Mouse (Mus musculus): ENCODE results near the gene B3gat1. TPM values are rescaled to one million over a fixed set of nuclear protein-coding genes. Genes with fewer than 3 reads are reported as not detected.

The B3gat1 gene
- polyA plus RNA-seq, 1 experiment from 2014 or later = 0.49 TPM

GRCm38 (mm10) chr9:26783414-26783975, 50.0 kb downstream of the B3gat1 start:
- Histone ChIP-seq H3K4me2 (ENCODE audit: low read depth, severe bottlenecking) (no peak overlapping the region), H3K36me3 (ENCODE audit: control insufficient read depth, insufficient read depth, low read length) (no peaks in the 10 kb centered on the region), H3K4me1 (ENCODE audit: control insufficient read depth, insufficient read depth, low read length) (no peaks in the 10 kb centered on the region), H3K9me3 (ENCODE audit: control insufficient read depth, low read length) (no peaks in the 10 kb centered on the region), H3K4me3 (ENCODE audit: low read depth, low read length) (no peak overlapping the region), H3K27me3 (ENCODE audit: control insufficient read depth, insufficient read depth, low read length) (no peaks in the 10 kb centered on the region), H3K9ac (ENCODE audit: low read length) (no peak overlapping the region), H3K27ac (replicated peaks; ENCODE audit: low read depth, low read length) (no peak overlapping the region)
- WGBS = 74% methylated on average over 7 of the region's 7 CpGs
- ATAC-seq (ENCODE audit: insufficient number of reproducible peaks, low FRiP score, low TSS enrichment, low read depth) = no peak
- DNase-seq (ENCODE audit: low spot score) = no peak

- DNase-seq (ENCODE audit: low spot score) = no peak
- ATAC-seq (ENCODE audit: insufficient number of reproducible peaks, low FRiP score, low TSS enrichment, low read depth) = no peak
- no peaks in the 10 kb centered on the region for H3K9me3 ChIP-seq (ENCODE audit: control insufficient read depth, low read length)
- H3K27me3 ChIP-seq (ENCODE audit: control insufficient read depth, insufficient read depth, low read length) = no peaks in the 10 kb centered on the region
- H3K4me2 ChIP-seq (ENCODE audit: low read depth, severe bottlenecking) = no peak overlapping the region
- no peaks in the 10 kb centered on the region for H3K36me3 ChIP-seq (ENCODE audit: control insufficient read depth, insufficient read depth, low read length)
- no peak overlapping the region for H3K27ac ChIP-seq (replicated peaks; ENCODE audit: low read depth, low read length)
- WGBS = 78% methylated on average over 3 of the region's 3 CpGs
- H3K4me3 ChIP-seq (ENCODE audit: low read depth, low read length) = no peak overlapping the region
- no peaks in the 10 kb centered on the region for H3K4me1 ChIP-seq (ENCODE audit: control insufficient read depth, insufficient read depth, low read length)
- H3K9ac ChIP-seq (ENCODE audit: low read length) = no peak overlapping the region
These were observed 59.3 kb downstream of the B3gat1 start for GRCm38 (mm10) chr9:26792829-26793228.

DNA sequence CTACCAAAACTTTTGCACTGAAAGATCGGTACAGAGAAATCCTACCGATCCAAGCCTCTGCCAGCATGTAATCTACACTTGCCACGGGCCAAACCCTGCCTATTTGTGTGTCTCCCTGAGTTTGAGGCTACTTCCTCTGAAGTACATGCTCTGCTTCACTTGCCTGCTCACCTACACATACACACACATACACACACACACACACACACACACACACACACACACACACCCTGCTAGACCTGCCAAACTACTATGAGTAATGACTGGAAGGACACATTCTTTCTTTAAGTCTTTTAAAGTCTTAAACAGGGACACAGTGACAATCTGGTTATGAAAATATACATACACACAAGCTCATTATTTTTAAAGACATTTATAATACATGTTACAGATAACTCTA, 64.7 kb downstream of the B3gat1 start:
- H3K9me3 ChIP-seq (ENCODE audit: control insufficient read depth, low read length) = no peaks in the 10 kb centered on the region
- H3K9ac ChIP-seq (ENCODE audit: low read length) = no peak overlapping the region
- H3K27me3 ChIP-seq (ENCODE audit: control insufficient read depth, insufficient read depth, low read length) = no peaks in the 10 kb centered on the region
- no peaks in the 10 kb centered on the region for H3K4me1 ChIP-seq (ENCODE audit: control insufficient read depth, insufficient read depth, low read length)
- H3K4me3 ChIP-seq (ENCODE audit: low read depth, low read length) = no peak overlapping the region
- no peak overlapping the region for H3K27ac ChIP-seq (replicated peaks; ENCODE audit: low read depth, low read length)
- ATAC-seq (ENCODE audit: insufficient number of reproducible peaks, low FRiP score, low TSS enrichment, low read depth) (no peak), DNase-seq (ENCODE audit: low spot score) (no peak)
- WGBS = 91% methylated on average over 3 of the region's 3 CpGs
- H3K4me2 ChIP-seq (ENCODE audit: low read depth, severe bottlenecking) = no peak overlapping the region
- H3K36me3 ChIP-seq (ENCODE audit: control insufficient read depth, insufficient read depth, low read length) = no peaks in the 10 kb centered on the region

- ATAC-seq (ENCODE audit: insufficient number of reproducible peaks, low FRiP score, low TSS enrichment, low read depth) = no peak
- H3K4me2 ChIP-seq (ENCODE audit: low read depth, severe bottlenecking) = no peak overlapping the region
- WGBS = 78% methylated on average over 1 of the region's 1 CpGs
- no peak overlapping the region for H3K27ac ChIP-seq (replicated peaks; ENCODE audit: low read depth, low read length)
- H3K4me1 ChIP-seq (ENCODE audit: control insufficient read depth, insufficient read depth, low read length) = no peaks in the 10 kb centered on the region
- H3K27me3 ChIP-seq (ENCODE audit: control insufficient read depth, insufficient read depth, low read length) = no peaks in the 10 kb centered on the region
- no peak overlapping the region for H3K4me3 ChIP-seq (ENCODE audit: low read depth, low read length)
- no peaks in the 10 kb centered on the region for H3K36me3 ChIP-seq (ENCODE audit: control insufficient read depth, insufficient read depth, low read length)
- no peak overlapping the region for H3K9ac ChIP-seq (ENCODE audit: low read length)
- H3K9me3 ChIP-seq (ENCODE audit: control insufficient read depth, low read length) = no peaks in the 10 kb centered on the region
- DNase-seq (ENCODE audit: low spot score) = no peak
These were observed 65.2 kb downstream of the B3gat1 start for GRCm38 (mm10) chr9:26798731-26799130.

DNA sequence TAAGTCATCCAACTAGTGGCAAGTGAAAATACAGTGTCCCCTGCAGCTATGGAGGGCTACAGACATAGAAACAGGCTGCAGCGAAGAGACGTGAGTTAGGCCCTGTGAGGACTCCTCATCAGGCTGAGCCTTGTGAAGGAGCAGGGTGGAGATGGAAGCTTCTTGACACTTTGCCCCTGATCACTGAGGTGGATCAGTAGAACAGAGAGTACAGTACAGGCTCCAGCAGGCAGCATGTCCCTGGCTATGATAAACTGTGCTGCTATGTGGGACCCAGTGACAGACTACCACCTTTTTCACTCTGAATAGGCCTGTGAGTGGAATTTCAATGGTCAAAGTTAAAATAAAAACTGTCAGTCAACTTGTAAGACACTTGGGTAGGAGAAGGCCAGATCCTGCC, 66.8 kb downstream of the B3gat1 start:
- no peak for ATAC-seq (ENCODE audit: insufficient number of reproducible peaks, low FRiP score, low TSS enrichment, low read depth)
- H3K4me3 ChIP-seq (ENCODE audit: low read depth, low read length) = no peak overlapping the region
- H3K4me1 ChIP-seq (ENCODE audit: control insufficient read depth, insufficient read depth, low read length) = no peaks in the 10 kb centered on the region
- H3K27ac ChIP-seq (replicated peaks; ENCODE audit: low read depth, low read length) = no peak overlapping the region
- 97% methylated on average over 2 of the region's 2 CpGs for WGBS
- H3K9me3 ChIP-seq (ENCODE audit: control insufficient read depth, low read length) = no peaks in the 10 kb centered on the region
- no peak overlapping the region for H3K9ac ChIP-seq (ENCODE audit: low read length)
- no peaks in the 10 kb centered on the region for H3K27me3 ChIP-seq (ENCODE audit: control insufficient read depth, insufficient read depth, low read length)
- no peak overlapping the region for H3K4me2 ChIP-seq (ENCODE audit: low read depth, severe bottlenecking)
- no peaks in the 10 kb centered on the region for H3K36me3 ChIP-seq (ENCODE audit: control insufficient read depth, insufficient read depth, low read length)
- no peak for DNase-seq (ENCODE audit: low spot score)

GRCm38 (mm10) chr9:26804321-26804720, 70.8 kb downstream of the B3gat1 start:
- no peaks in the 10 kb centered on the region for H3K36me3 ChIP-seq (ENCODE audit: control insufficient read depth, insufficient read depth, low read length)
- no peak overlapping the region for H3K4me3 ChIP-seq (ENCODE audit: low read depth, low read length)
- ATAC-seq (ENCODE audit: insufficient number of reproducible peaks, low FRiP score, low TSS enrichment, low read depth) = no peak
- H3K9ac ChIP-seq (ENCODE audit: low read length) = no peak overlapping the region
- no peak overlapping the region for H3K27ac ChIP-seq (replicated peaks; ENCODE audit: low read depth, low read length)
- DNase-seq (ENCODE audit: low spot score) = no peak
- H3K4me1 ChIP-seq (ENCODE audit: control insufficient read depth, insufficient read depth, low read length) = no peaks in the 10 kb centered on the region
- H3K4me2 ChIP-seq (ENCODE audit: low read depth, severe bottlenecking) = no peak overlapping the region
- H3K27me3 ChIP-seq (ENCODE audit: control insufficient read depth, insufficient read depth, low read length) = no peaks in the 10 kb centered on the region
- no peaks in the 10 kb centered on the region for H3K9me3 ChIP-seq (ENCODE audit: control insufficient read depth, low read length)

GRCm38 (mm10) chr9:26805935-26806666, 72.6 kb downstream of the B3gat1 start, which contains the start of gene Glb1l2:
Gene Glb1l2 (minus strand): TSS chr9:26806468.
- peak within 1 kb of the TSS; percentile 36 for H3K4me3 ChIP-seq (ENCODE audit: low read depth, low read length)
- no peaks in the 10 kb centered on the region for H3K36me3 ChIP-seq (ENCODE audit: control insufficient read depth, insufficient read depth, low read length)
- H3K4me2 ChIP-seq (ENCODE audit: low read depth, severe bottlenecking) = peak within 1 kb of the TSS; percentile 64
- H3K27ac ChIP-seq (replicated peaks; ENCODE audit: low read depth, low read length) = no peak within 1 kb of the TSS; the same call in 1 of the 2 replicates
- peak; percentile 97 for DNase-seq (ENCODE audit: low spot score)
- no peaks in the 10 kb centered on the region for H3K9me3 ChIP-seq (ENCODE audit: control insufficient read depth, low read length)
- 2% methylated on average over 33 of the region's 33 CpGs for WGBS
- peak; percentile 100 for ATAC-seq (ENCODE audit: insufficient number of reproducible peaks, low FRiP score, low TSS enrichment, low read depth)
- H3K4me1 ChIP-seq (ENCODE audit: control insufficient read depth, insufficient read depth, low read length) = no peaks in the 10 kb centered on the region
- H3K9ac ChIP-seq (ENCODE audit: low read length) = peak within 1 kb of the TSS; percentile 24
- no peaks in the 10 kb centered on the region for H3K27me3 ChIP-seq (ENCODE audit: control insufficient read depth, insufficient read depth, low read length)

GRCm38 (mm10) chr9:26808735-26809134, 75.2 kb downstream of the B3gat1 start:
- Histone ChIP-seq H3K36me3 (ENCODE audit: control insufficient read depth, insufficient read depth, low read length) (no peaks in the 10 kb centered on the region), H3K9me3 (ENCODE audit: control insufficient read depth, low read length) (no peaks in the 10 kb centered on the region), H3K4me1 (ENCODE audit: control insufficient read depth, insufficient read depth, low read length) (no peaks in the 10 kb centered on the region), H3K27me3 (ENCODE audit: control insufficient read depth, insufficient read depth, low read length) (no peaks in the 10 kb centered on the region), H3K4me3 (ENCODE audit: low read depth, low read length) (no peak overlapping the region), H3K9ac (ENCODE audit: low read length) (no peak overlapping the region), H3K27ac (replicated peaks; ENCODE audit: low read depth, low read length) (no peak overlapping the region), H3K4me2 (ENCODE audit: low read depth, severe bottlenecking) (no peak overlapping the region)
- 81% methylated on average over 2 of the region's 2 CpGs for WGBS
- ATAC-seq (ENCODE audit: insufficient number of reproducible peaks, low FRiP score, low TSS enrichment, low read depth) (no peak), DNase-seq (ENCODE audit: low spot score) (no peak)
